Mouse (Mus musculus) stomach, postnatal 0 days (tissue): ENCODE data around the gene Bves.

Source experiments
- CTCF ChIP-seq: IDR thresholded peaks from 2 replicates; pipeline ENCODE4 v1.5.1; 2016; ENCODE audit warnings: antibody characterized with exemption, low read depth, mild to moderate bottlenecking, moderate library complexity
- EP300 ChIP-seq: optimal IDR thresholded peaks from 2 replicates; pipeline ENCODE3; 2016; ENCODE audit warnings: antibody characterized with exemption

DNA sequence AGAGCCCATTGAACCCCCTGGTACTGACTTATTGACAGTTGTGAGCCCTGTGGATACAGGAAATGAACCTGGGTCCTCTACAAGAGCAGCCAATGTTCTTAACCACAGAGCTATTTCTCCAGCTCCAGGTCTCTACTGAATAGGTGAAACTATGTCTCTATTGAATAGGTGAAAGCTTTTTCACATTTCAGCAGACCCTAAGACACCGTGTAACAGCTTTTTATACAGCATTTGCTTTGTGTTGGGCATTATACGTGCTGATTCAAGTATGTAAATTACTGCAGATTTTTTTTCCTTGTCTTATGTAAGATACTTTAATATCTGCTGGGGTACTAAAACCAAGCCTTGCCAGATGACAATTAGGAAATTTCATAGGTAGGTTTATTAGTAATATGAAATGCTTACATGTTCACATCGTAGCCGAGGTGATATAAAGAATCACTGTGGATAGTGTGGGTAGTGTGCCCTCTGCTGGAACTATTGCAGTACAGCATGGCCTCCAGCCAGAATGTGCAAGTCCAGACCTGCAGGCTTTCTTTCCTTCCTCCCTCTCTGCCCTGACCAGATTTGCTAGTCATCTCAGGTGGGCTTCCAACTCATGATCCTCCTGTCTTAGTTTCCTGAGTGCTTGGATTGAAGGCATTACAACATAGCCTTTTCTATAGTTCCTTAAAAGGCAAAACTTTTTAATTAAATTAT lies 37.6 kb downstream of the Bves start:
- TF ChIP-seq CTCF (peak; percentile 93), EP300 (no peak)
